Mouse (Mus musculus): ENCODE measurements around the gene Frmd4a. TPM values are rescaled to one million over a fixed set of nuclear protein-coding genes. Genes with fewer than 3 reads are reported as not detected.

The Frmd4a gene
- total RNA-seq, 2 experiments from 2014 or later, result 45.7 to 52.5 TPM

DNA sequence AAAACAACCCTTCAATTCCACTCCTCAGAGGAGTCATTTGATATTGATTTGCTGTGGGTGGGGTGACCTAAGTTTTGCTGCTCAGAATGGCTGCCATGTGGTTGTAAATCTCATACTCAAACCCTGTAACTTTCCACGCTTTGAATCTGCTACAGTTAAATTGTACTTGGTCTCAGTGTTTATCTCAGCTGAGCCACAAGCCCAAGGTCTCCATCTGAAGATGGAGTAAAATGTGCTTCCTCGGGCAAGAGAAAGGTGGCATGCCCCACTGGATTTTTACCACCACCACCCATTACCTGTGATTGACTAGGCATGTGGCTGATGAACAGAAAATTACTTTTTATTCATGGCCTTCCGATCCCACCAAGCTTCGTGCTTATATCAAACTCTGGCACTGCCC is 488.2 kb downstream of the Frmd4a start:
- intact Hi-C loops (cut with DNase I), result loop anchor here (10.0 kb wide), 1 partner anchor 209 kb away; the partner anchor contains the start of gene Bend7

DNA sequence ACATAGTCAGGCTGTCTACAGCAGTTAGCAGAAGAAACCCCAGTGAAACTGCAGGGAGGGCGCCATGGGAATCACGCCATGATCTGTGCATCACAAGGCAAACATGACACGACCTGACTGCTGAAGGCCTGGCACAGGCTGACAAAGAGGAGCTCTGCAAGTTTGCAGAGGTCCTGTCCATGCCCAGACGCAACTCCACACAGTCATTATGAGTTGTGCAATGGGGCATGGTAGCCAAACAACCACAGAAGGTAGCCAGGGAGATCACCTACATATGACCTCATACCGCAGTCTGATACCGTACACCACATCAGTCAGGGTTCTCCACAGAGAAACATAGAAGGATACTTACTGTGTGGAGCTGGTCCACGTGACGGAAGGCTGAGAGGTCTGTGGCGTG is 489.1 kb downstream of the Frmd4a start:
- intact Hi-C loops (cut with DNase I), result loop anchor here (10.0 kb wide), 1 partner anchor 208 kb away; the partner anchor contains the start of gene Bend7

More for the DNA sequence above, 488.2 kb downstream of the Frmd4a start:
- DNase-seq, result no peak

DNA sequence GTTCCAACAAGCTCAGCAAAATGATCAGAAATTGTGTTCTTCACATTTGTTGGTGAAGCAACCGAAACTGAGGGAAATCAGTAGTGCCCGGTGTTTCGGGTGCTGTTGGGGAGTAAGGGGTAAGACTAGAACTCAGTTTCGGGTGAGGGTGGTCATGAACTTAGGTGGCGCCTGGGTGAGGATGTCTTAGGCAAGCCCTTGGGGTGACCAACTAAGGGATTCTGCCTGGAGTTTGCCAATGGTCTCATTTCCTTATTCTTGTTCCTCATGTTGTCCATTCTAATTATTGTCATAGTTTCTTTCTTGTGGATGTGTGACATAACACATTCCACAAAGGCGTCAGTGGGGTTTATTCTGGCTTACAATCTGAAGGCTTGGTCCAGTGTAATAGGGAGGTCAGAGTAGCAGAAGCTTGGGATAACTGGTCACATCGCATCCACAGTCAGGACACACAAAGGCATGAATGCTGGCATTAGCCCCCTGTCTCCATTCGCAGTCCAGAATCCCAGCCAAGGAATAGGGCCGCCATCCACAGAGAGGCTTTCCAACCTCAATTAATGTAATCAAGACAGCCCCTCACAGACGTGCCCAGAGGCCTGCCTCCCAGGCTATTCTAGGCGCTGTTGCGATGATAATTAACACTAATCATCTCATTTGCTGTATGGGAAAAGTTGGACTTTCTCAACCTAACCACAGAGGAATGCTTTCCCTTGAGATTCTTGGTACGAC is 490.5 kb downstream of the Frmd4a start:
- no peak for DNase-seq
- intact Hi-C loops (cut with DNase I), result loop anchor here (10.0 kb wide), 1 partner anchor 207 kb away; the partner anchor contains the start of gene Bend7

More for the DNA sequence above, 489.1 kb downstream of the Frmd4a start:
- DNase-seq, result no peak

DNA sequence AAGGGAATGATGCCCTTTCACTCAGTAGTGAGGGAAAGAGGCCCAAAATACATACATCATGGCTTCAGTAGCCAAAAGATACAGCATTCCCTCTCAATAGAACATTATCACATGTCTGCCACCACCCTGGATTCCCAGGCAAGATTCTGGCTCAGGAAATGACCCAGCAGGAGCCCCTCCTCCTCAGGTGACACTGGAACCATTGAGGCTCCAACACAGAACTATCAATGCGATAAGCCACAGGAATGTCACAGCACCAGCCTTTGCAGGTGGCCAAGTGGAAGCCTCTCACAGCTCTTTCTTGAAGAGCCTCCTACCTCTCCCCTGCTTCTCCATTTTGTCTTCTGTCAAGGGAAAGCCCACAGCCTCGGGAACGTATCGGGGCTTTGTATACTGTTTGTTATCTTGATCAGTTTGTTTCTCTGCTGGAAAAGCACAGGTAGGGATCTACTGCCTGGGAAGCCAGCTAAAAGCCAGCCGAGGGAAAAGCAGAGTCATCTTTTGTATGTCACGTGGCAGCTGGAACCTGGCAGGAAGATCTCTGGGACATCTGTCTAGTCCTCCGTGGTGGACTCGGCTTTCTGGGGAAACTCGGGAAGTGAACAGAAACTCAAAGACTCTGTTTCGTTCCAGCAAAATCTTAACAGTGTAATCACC is 491.6 kb downstream of the Frmd4a start:
- intact Hi-C loops (cut with DNase I), result loop anchor here (10.0 kb wide), 1 partner anchor 206 kb away; the partner anchor contains the start of gene Bend7
- no peak for DNase-seq

DNA sequence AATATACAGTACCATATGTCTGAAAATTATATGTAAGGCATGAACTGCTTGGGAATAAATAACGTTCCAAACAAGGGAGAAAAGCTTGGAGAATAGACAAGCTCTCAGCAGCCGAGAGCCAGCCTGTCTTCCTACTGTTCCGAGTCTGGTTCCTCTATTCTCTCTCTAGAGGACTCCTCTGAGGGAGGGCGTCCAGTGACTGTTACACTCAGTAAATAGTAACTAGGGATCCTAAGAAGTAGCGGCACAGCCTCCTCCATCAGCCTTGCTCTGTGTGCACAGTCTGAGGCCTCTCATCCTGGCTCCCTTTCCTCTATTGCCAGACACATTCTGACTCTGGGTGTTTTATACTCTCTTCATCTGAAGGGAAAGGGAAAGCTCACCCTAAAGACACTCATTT is 492.2 kb downstream of the Frmd4a start:
- no peak for DNase-seq
- intact Hi-C loops (cut with DNase I), result loop anchor here (10.0 kb wide), 1 partner anchor 205 kb away; the partner anchor contains the start of gene Bend7

DNA sequence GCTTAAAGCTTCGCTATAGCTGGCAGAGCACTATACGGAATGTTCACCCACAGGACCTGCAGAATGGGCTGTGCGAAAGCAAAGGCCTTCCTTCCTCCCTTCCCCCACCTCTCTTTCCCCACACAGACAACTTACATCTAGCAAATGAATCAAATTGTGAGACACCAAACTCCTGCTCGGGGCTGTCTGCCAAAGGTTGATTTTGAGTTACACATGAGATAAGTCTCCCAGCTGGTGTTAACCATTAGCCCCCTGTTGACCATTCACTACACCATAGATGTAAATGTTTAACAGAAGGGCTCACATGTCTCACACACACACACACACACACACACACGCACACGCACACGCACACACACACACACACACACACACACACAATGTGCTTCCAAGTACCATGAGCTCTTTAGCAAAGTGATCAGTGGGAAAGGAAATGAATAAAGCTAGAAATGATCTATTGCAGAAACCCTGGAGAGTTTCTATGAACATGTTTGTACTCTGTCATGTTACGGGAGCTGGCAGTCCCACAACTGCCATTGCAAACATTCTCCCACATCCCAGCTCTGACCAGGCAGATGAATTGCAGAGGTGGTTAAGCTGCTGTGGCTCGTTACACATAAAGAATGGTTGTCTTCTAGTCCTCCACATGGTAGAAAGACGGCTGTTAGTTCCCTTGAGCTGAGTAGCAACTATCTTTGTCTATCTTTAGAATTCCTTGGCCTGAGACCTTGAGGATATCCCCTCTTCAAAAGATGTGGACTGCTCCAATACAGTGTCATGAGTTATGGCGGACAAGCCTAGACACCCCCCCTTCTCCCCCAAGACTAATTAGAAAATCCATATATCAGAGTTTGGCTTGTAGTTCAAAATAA is 492.9 kb downstream of the Frmd4a start:
- no peak for DNase-seq
- intact Hi-C loops (cut with DNase I), result no loop called here

DNA sequence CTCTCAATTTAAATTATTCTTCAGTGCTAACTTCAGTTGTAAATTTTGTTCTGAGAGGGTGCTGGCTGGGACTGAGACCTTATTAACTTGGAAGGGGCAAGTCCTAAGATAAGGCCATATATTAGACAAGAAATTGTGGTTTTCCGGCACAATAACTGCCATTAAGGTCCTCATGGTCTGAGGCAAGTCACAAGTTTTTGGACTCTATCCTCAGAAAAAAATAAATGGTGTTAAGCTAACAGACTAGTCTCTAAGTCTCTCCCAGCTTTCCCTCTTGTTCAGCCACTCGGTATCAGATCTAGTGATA is 493.5 kb downstream of the Frmd4a start:
- no peak for DNase-seq
- intact Hi-C loops (cut with DNase I), result no loop called here

DNA sequence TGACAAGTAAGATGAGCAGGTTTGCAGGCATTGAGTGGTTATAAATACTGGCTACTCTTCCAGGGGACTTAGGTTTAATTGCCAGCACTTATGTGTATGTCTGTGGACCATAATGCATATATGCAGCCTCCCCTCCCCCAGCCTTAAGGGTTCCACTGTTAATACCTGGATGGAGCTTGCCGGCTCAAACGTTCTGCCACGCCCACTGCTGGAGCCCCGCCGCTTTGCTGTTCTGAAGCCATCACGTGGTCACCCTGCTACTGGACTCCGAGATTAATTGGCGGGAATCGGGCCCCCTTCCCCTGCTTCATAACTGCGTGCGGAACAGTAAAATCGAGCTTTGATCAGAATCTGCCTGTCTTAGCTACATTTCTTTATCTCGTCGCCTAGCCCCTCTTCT is 495.1 kb downstream of the Frmd4a start:
- intact Hi-C loops (cut with DNase I), result no loop called here
- no peak for DNase-seq

DNA sequence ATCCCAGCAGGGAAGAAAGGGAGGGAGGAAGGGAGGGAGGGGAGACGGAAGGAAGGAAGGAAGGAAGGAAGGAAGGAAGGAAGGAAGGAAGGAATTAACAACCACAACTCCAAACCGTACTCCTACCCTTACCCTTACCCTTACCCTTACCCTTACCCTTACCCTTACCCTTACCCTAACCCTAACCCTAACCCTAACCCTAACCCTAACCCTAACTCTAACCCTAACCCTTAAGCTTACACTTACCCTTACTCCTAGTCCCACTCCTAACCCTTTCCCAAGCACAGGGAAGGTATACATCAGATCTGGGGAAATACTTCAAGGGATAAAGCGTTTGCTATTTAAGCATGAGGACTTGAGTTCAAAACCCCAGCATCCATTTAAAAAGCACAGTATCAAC is 498.4 kb downstream of the Frmd4a start:
- no peak for DNase-seq
- intact Hi-C loops (cut with DNase I), result loop anchor here (2.0 kb wide), 1 partner anchor 43 kb away; no protein-coding TSS in a partner anchor

DNA sequence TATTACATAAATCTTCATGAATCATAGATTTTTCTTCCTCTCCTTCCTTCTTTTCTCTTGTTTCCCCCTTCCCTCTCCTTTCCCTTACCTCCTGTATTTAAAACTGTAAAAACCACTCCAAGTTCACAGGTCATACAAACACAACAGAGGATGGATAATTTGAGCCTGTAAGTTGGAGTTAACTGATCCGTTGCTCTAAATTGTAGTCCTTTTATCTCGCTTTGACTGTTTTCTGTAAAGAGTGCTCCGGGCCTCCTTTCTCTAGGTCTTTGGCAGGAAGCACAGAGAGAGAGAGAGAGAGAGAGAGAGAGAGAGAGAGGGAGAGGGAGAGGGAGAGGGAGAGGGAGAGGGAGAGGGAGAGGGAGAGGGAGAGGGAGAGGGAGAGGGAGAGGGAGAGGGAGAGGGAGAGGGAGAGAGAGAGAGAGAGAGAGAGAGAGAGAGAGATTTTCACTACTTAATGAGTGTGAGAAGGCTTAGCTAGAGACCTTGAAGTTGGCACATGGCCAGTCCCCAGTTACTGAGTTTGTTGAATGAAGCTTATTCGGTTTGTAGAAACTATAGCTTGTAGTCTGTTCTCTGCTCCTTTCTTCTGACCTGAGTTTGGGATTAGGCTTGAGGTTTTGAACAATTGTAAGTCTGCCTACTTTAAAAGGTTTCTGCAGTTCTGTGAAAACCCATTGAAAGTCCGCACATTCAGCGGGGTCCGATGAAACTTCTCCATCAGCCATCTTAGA is 499.5 kb downstream of the Frmd4a start:
- intact Hi-C loops (cut with DNase I), result loop anchor here (2.0 kb wide), 1 partner anchor 42 kb away; no protein-coding TSS in a partner anchor
- peak in 1 of 2 experiments; percentile 78 for DNase-seq

DNA sequence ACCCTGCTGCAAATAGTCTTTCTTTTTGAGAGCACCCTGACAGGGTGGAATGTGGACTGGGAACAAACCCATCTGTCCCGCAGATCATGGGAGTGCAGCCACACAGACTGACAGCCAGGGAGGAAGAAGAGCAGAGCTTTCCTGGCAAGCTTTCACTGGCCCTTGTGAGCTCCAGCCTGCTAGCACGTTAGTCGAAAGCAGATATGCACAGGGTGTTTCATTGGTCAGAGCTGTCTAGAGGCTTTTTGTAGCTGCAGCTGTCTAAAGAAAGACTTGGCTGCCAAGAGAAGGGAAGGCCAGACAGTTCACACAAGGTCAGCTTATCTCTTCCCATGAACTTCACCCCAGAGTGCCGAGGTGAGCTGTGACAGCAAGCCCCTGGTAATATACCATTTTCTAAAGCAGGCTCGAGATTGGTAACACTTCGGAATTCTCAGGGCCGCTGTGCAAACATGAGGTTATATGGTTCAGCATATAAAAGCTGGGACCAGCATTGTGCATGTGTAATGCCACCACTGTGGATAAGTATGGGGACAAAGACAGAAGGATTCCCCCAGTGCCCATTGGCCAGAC is 500.1 kb downstream of the Frmd4a start:
- intact Hi-C loops (cut with DNase I), result loop anchor here (2.0 kb wide), 1 partner anchor 41 kb away; no protein-coding TSS in a partner anchor

DNA sequence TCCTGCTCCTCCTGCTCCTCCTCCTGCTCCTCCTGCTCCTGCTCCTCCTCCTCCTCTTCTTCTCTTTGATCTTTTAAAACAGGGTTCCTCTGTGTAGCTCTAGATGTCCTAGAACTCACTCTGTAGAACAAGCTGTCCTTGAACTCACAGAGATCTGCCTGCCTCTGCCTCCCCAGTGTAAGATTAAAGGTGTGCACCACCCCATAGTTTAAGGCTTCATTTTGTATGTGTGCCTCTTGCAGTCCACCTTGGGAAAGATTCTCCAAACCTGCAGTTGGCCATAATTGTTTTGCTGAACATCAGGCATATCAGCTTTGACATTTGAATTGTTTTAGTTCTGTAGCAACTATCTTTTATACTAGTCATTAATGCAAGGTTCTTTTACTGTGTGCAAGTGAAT is 501.0 kb downstream of the Frmd4a start:
- DNase-seq, result no peak
- intact Hi-C loops (cut with DNase I), result no loop called here

More for the DNA sequence above, 500.1 kb downstream of the Frmd4a start:
- DNase-seq, result peak; percentile 89 to 92

DNA sequence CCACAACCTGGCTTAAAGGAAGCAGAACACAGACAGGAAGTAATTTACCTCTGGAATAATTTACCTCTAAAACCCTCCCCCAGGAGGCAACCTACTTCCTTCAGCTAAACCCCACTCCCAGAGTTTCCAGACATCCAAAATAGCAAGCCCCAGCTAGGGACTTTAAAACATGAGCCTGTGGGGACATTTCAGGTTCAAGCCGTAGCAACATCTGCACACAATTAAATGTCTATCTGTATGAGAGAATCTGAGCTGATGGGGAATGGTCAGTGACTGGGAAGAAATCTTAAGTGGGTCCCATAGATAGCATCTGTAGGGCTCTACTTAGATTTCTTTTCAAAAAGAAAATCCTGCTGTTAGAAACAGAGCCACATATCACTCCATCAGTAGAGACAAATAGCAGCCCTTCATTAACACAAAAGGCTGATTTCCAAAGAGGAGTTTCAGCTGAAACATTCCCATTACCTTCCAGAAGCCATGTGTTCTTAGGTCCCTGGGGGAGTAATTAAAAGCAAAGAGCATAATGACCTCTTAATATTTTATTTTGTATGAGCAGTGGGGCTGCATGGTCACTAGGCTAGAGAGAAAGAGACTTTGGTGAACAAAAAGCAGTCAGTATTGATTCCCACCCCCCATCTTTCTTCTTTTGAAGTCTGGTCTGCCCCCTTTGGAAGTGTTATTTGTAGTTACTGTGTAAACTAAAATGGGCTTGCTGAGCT is 505.4 kb downstream of the Frmd4a start:
- no peak for DNase-seq

DNA sequence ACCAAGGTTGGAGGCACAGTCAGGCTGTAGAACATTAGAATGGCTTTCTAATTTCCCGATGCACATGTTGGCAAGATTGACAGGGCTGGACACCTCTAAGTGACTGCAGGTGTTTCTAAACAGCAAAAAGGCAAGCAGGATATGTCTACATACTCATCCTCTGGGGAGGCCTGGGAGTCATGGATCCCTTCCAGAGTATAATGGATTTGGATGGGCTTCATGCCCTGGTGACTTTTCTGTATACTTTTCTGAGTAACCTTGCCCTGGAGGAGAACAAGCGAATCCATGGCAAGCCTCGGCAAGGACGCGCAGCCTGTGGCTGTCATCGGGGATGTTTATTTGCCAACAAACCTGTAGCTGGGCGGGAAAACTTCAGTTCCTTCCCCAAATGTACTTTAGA is 509.6 kb downstream of the Frmd4a start:
- DNase-seq, result no peak
- intact Hi-C loops (cut with DNase I), result no loop called here

More for the DNA sequence above, 505.4 kb downstream of the Frmd4a start:
- intact Hi-C loops (cut with DNase I), result no loop called here

DNA sequence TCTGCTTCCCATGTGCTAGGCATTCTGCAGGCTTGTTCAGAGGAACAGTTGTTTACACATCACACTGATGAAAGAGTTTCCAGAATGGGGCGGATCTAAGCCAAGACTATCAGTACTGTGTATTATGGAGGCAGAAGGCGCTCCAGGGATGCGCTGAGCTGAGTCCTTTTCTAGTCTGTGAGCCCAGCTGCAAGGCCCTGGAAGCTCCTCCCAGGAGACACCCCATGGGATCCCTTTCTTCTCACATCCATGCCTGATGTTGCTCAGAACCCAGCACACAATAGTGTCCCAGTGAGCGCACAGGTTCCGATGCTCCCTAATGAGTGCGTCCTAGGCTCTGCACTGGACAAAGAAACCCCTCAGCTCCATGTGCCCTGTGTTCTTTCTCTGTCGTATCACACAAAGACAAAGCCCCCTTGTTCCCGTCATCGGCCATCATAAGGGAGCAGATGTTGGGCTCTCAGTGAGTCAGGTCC is 511.8 kb downstream of the Frmd4a start:
- DNase-seq, result peak in 1 of 2 experiments; percentile 29

DNA sequence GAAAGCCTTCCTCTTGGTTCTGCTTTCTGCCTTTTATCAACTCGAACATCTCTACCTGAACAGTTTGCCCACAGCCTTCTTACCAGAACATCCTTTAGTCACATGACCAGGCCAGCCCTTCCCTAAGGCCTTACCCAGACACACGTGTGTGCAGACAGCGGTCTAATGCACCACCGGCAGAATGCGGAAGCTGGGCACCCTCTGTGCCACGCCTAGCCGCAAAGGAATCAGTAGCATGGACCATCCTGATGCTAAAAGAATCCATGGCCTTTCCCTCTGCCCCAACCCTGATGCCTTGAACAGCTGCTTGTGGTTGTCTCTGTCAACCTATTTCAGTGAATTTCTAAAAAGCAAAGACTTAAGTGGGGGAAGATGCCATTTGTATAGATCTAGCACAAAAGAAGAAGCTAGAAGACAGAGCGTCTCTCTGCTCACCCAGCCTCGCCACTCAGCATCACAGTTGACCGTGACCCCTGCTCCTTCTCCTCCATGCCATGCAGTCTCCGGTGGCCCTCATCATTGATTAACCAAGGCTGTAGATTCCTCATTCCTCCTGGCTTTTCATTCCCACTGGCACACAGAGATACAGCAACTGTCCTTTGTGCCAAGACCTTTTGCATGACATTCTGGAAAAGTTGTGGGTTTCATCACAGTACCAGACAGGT is 514.1 kb downstream of the Frmd4a start:
- intact Hi-C loops (cut with DNase I), result no loop called here
- no peak for DNase-seq

More for the DNA sequence above, 511.8 kb downstream of the Frmd4a start:
- intact Hi-C loops (cut with DNase I), result no loop called here

DNA sequence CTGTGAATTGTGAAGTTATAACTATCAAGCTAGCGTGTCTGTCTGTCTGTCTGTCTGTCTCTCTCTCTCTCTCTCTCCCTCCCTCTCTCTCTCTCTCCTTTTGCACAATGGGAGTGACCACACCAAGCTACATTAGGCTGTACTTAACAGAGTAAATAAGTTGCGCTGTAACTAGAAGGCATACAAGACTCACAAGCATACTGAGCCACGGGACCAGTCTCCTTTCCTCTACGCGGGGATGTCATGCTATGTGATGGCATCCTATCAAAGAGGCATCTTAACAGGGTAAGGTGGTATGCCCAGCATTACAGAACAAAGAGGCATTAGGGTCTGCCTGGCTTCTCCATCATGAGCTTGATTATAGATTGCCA is 514.7 kb downstream of the Frmd4a start:
- DNase-seq, result no peak
- intact Hi-C loops (cut with DNase I), result no loop called here

DNA sequence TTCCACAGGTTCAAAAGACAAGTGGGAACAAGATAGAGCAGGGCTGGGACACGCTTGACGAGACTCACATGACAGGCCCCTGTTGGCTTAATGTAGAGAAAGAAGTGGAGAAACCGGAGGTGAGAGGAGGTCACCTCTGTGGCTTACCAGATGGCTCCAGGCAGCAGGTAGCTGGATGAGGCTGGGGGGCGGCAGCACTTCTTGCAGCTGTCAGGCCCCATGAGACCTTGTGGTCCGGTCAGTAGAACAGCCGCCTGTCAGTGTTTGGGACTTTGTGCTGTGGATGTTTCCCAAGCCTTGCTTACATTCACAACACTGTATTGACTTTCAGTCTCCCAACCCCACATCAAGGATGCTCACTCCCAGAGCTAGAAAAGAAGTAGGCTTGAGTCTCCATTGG is 515.4 kb downstream of the Frmd4a start:
- intact Hi-C loops (cut with DNase I), result no loop called here
- DNase-seq, result peak in 1 of 2 experiments; percentile 48

All from heart, postnatal 10 days (tissue).